Mouse (Mus musculus) embryonic facial prominence, embryonic 13.5 days (tissue): ENCODE measurements around the gene Cpne5. TPM values are rescaled to one million over a fixed set of nuclear protein-coding genes. Genes with fewer than 3 reads are reported as not detected.

Experiments
- ATAC-seq: fragments of 200-750 bp; cut with Nextera tagmentation; 2 replicates; pipeline ENCODE4 v1.8.0; 2017; ENCODE audit warnings: low read depth; ENCODE audit not compliant: insufficient number of reproducible peaks, insufficient read depth, low FRiP score, low TSS enrichment
- H3K27ac ChIP-seq: fragments of 300-500 bp; sonication (generic); 2 replicates; pipeline ENCODE4 v1.5.1; 2015; ENCODE audit warnings: moderate library complexity, mild to moderate bottlenecking, inconsistent platforms
- H3K27me3 ChIP-seq: fragments of 300-500 bp; sonication (generic); 2 replicates; pipeline ENCODE4 v1.6.1; 2015; ENCODE audit warnings: mild to moderate bottlenecking, inconsistent platforms
- H3K36me3 ChIP-seq: fragments of 300-500 bp; sonication (generic); 2 replicates; pipeline ENCODE4 v1.6.1; 2015; ENCODE audit warnings: mild to moderate bottlenecking, inconsistent platforms
- H3K4me1 ChIP-seq: fragments of 300-500 bp; sonication (generic); 2 replicates; pipeline ENCODE4 v1.6.1; 2015; ENCODE audit warnings: inconsistent platforms
- H3K4me2 ChIP-seq: fragments of 300-500 bp; sonication (generic); 2 replicates; pipeline ENCODE4 v1.6.1; 2015; ENCODE audit warnings: moderate library complexity, mild to moderate bottlenecking, inconsistent platforms
- H3K4me3 ChIP-seq: fragments of 300-500 bp; sonication (generic); 2 replicates; pipeline ENCODE4 v1.5.1; 2015; ENCODE audit warnings: mild to moderate bottlenecking, inconsistent platforms
- H3K9ac ChIP-seq: fragments of 300-500 bp; sonication (generic); 2 replicates; pipeline ENCODE4 v1.6.1; 2015; ENCODE audit warnings: mild to moderate bottlenecking, inconsistent platforms
- H3K9me3 ChIP-seq: fragments of 300-500 bp; sonication (generic); 2 replicates; pipeline ENCODE4 v1.6.1; 2016; ENCODE audit warnings: inconsistent platforms
- WGBS: fragments of 180-500 bp; shearing (Covaris S2); methylation state at CpG from one replicate; pipeline ENCODE4 v1.1.7; 2015; ENCODE audit warnings: mixed read lengths; 5-methylcytosine and 5-hydroxymethylcytosine counted together
- polyA plus RNA-seq: library from polyadenylated mRNA; unstranded; fragments of >200 nt; fragmentation: Nextera tagmentation; extraction: Ambion mirVana; gene quantifications from 2 replicates; pipeline ENCODE4 v1.2.1, GENCODE M21; 2015

The Cpne5 gene
- polyA plus RNA-seq, 1 experiment from 2014 or later, result 36.0 TPM

DNA sequence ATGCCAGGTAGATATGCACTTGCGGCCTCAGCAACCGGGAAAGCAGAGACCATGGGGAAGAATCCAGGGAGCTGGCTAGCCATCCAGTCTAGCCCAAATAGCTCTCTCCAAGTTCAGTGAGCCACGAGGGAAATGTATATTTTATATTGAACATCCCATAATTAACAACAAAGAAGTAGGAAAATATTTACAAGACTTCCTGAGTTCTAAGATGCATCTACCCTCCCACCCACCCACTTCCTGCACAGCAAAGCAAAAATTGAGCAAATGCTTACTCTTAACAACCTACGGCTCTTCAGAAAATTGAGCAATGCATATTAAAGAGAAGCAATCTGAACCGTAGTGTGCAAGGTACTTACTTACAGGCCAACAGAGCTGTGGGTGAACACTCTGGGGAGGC, 26.8 kb upstream of the Cpne5 start:
- Histone ChIP-seq H3K4me3 (peak overlapping the region; percentile 86; the same call in 1 of the 2 replicates), H3K27ac (peak overlapping the region; percentile 99), H3K9ac (peak overlapping the region; percentile 89), H3K4me2 (peak overlapping the region; percentile 76), H3K27me3 (no peaks in the 10 kb centered on the region), H3K9me3 (no peaks in the 10 kb centered on the region), H3K36me3 (peaks cover 21% of the 10 kb centered on the region), H3K4me1 (peaks cover 46% of the 10 kb centered on the region)
- no peak for ATAC-seq
- WGBS, result 88% methylated on average over 5 of the region's 5 CpGs

DNA sequence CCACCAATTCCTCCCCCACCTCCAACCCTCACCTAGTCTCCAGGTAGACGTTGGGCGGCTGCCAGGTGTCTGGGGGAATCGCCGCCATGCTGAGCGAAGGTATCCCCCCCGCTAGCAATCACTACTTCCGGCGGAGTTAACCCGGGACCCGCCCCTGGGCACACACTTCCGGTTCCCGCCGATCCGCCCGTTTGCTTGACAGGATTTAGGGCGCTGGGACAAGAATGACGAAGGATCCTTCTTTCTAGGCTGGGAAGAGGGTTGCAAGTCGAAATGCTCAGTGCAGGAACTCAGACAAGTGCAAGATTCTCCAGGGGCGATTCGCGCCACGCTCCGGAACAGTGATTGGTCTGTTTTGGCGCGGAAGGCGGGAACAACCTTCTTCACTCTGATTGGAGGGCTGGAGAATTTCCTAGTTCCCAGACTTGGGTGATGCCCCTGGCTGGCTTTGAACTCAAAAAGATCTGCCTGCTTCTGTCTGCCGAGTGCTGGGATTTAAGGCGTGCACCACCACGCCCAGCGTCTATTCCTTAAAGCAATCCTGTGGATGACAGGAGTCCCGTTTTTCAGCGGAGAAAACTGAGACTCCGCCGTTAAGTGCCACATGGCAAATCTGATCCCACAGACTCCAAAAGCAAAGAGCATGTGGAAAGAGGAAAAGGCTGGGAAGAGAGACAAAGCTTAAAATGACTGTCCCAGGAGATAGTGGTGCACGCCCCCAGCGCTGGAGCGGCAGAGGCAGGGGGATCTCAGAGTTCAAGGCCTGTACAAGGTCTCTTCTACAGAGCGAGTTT, 26.1 kb upstream of the Cpne5 start, which contains the start of gene Ppil1:
Gene Ppil1, minus strand, starts transcription at position 347 of the 794 bp plus-strand sequence.
- peak within 1 kb of the TSS; percentile 76 for H3K4me2 ChIP-seq
- H3K4me3 ChIP-seq, result peak within 1 kb of the TSS; percentile 86
- peaks cover 43% of the 10 kb centered on the region for H3K4me1 ChIP-seq
- H3K27me3 ChIP-seq, result no peaks in the 10 kb centered on the region
- no peaks in the 10 kb centered on the region for H3K9me3 ChIP-seq
- peak within 1 kb of the TSS; percentile 99 for H3K27ac ChIP-seq
- 6% methylated on average over 38 of the region's 38 CpGs for whole genome bisulfite sequencing
- H3K36me3 ChIP-seq, result peaks cover 24% of the 10 kb centered on the region
- no peak for ATAC-seq
- H3K9ac ChIP-seq, result peak within 1 kb of the TSS; percentile 89

GRCm38 (mm10) chr17:29263417-29263816, 25.4 kb upstream of the Cpne5 start:
- Histone ChIP-seq H3K4me1 (peaks cover 43% of the 10 kb centered on the region), H3K36me3 (peaks cover 31% of the 10 kb centered on the region), H3K4me2 (peak overlapping the region; percentile 76), H3K9me3 (no peaks in the 10 kb centered on the region), H3K27me3 (no peaks in the 10 kb centered on the region), H3K27ac (peak overlapping the region; percentile 99), H3K4me3 (peak overlapping the region; percentile 86), H3K9ac (peak overlapping the region; percentile 89)
- under 1% methylated on average over 14 of the region's 14 CpGs for WGBS
- ATAC-seq, result no peak

DNA sequence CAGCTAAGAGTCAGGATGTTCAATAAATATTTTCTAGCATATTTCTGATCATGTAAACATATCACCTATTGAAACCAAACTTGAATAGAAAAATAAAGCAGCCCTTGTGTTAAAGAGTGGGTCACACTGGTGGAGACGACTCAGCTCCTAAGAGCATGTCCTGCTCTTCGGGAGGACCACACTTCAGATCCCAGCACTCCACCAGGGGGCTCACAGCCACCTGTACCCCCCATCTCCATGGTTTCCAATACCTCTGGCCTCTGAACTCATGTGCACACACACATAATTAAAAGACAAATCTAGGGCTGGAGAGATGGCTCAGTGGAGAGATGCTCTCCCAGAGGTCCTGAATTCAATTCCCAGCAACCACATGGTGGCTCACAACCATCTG, 24.3 kb upstream of the Cpne5 start:
- 57% methylated on average over 2 of the region's 2 CpGs for WGBS
- no peak for ATAC-seq
- Histone ChIP-seq H3K4me1 (peaks cover 38% of the 10 kb centered on the region), H3K36me3 (peaks cover 42% of the 10 kb centered on the region), H3K4me2 (peak overlapping the region; percentile 76), H3K27me3 (no peaks in the 10 kb centered on the region), H3K9ac (peak overlapping the region; percentile 89), H3K4me3 (peak overlapping the region; percentile 86; the same call in 1 of the 2 replicates), H3K9me3 (no peaks in the 10 kb centered on the region), H3K27ac (no peak overlapping the region)

GRCm38 (mm10) chr17:29261603-29262258, 23.8 kb upstream of the Cpne5 start:
- H3K36me3 ChIP-seq, result peaks cover 47% of the 10 kb centered on the region
- no peak for ATAC-seq
- no peak overlapping the region for H3K27ac ChIP-seq
- H3K4me2 ChIP-seq, result peak overlapping the region; percentile 76
- peaks cover 38% of the 10 kb centered on the region for H3K4me1 ChIP-seq
- H3K9ac ChIP-seq, result no peak overlapping the region; the same call in 1 of the 2 replicates
- H3K27me3 ChIP-seq, result no peaks in the 10 kb centered on the region
- H3K9me3 ChIP-seq, result no peaks in the 10 kb centered on the region
- peak overlapping the region; percentile 11; the same call in 1 of the 2 replicates for H3K4me3 ChIP-seq
- 93% methylated on average over 22 of the region's 22 CpGs for WGBS

- no peak overlapping the region for H3K9ac ChIP-seq
- WGBS, result 89% methylated on average over 15 of the region's 15 CpGs
- peaks cover 43% of the 10 kb centered on the region for H3K4me1 ChIP-seq
- no peaks in the 10 kb centered on the region for H3K27me3 ChIP-seq
- no peak overlapping the region for H3K4me3 ChIP-seq
- H3K27ac ChIP-seq, result no peak overlapping the region
- ATAC-seq, result no peak
- no peaks in the 10 kb centered on the region for H3K9me3 ChIP-seq
- no peak overlapping the region for H3K4me2 ChIP-seq
- peaks cover 58% of the 10 kb centered on the region for H3K36me3 ChIP-seq
Observed at GRCm38 (mm10) chr17:29260501-29260900, 22.5 kb upstream of the Cpne5 start.

GRCm38 (mm10) chr17:29259489-29259888, 21.5 kb upstream of the Cpne5 start:
- WGBS, result 6% methylated on average over 3 of the region's 3 CpGs
- no peak overlapping the region for H3K27ac ChIP-seq
- peaks cover 66% of the 10 kb centered on the region for H3K36me3 ChIP-seq
- no peak overlapping the region for H3K4me2 ChIP-seq
- H3K4me3 ChIP-seq, result no peak overlapping the region
- H3K9me3 ChIP-seq, result no peaks in the 10 kb centered on the region
- no peak overlapping the region for H3K9ac ChIP-seq
- ATAC-seq, result no peak
- no peaks in the 10 kb centered on the region for H3K27me3 ChIP-seq
- H3K4me1 ChIP-seq, result peaks cover 40% of the 10 kb centered on the region

GRCm38 (mm10) chr17:29258921-29259320, 21.0 kb upstream of the Cpne5 start:
- 96% methylated on average over 2 of the region's 2 CpGs for WGBS
- H3K9me3 ChIP-seq, result no peaks in the 10 kb centered on the region
- H3K9ac ChIP-seq, result 0 out of 2 replicates have a peak overlapping the region, but pooled peaks have one; percentile 28
- H3K27me3 ChIP-seq, result no peaks in the 10 kb centered on the region
- no peak overlapping the region for H3K4me3 ChIP-seq
- H3K4me1 ChIP-seq, result peaks cover 36% of the 10 kb centered on the region
- H3K4me2 ChIP-seq, result no peak overlapping the region
- ATAC-seq, result no peak
- H3K36me3 ChIP-seq, result peaks cover 71% of the 10 kb centered on the region
- no peak overlapping the region for H3K27ac ChIP-seq

DNA sequence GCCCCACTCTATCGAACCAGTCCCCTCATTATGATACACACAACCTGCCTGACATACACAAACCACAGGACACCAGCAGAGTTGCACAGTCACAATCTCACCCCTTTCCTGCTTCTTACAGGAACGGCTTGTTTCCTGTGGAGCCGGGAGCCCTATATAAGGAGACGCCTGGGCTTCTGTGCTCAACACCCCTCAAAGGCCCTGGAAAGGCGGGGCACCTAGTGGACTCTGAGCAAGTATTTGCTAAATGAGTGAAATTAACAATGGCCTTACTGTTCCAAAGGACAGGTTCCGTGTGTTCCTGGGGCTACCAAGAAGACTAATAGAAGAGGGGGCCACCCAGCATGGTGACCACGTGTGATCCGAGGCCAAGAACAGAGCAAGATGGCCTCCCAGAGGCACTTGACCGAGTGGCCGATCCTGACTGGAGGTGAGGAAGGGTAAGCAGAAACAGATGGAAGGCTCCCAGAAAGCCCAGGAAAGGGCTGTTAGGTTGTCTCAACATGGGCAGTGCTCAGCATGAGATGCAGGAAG, 20.1 kb upstream of the Cpne5 start:
- peak overlapping the region; percentile 40; the same call in 1 of the 2 replicates for H3K9ac ChIP-seq
- no peak overlapping the region for H3K4me2 ChIP-seq
- H3K27me3 ChIP-seq, result no peaks in the 10 kb centered on the region
- no peak for ATAC-seq
- WGBS, result 70% methylated on average over 10 of the region's 10 CpGs
- no peaks in the 10 kb centered on the region for H3K9me3 ChIP-seq
- peaks cover 35% of the 10 kb centered on the region for H3K4me1 ChIP-seq
- H3K36me3 ChIP-seq, result peaks cover 74% of the 10 kb centered on the region
- no peak overlapping the region for H3K4me3 ChIP-seq
- H3K27ac ChIP-seq, result no peak overlapping the region

- Histone ChIP-seq H3K27me3 (no peaks in the 10 kb centered on the region), H3K36me3 (peaks cover 80% of the 10 kb centered on the region), H3K4me2 (no peak overlapping the region), H3K9ac (0 out of 2 replicates have a peak overlapping the region, but pooled peaks have one; percentile 6), H3K4me3 (no peak overlapping the region), H3K27ac (no peak overlapping the region), H3K9me3 (no peaks in the 10 kb centered on the region), H3K4me1 (peaks cover 30% of the 10 kb centered on the region)
- no peak for ATAC-seq
- 92% methylated on average over 10 of the region's 10 CpGs for WGBS
Observed at GRCm38 (mm10) chr17:29257001-29257511, 19.1 kb upstream of the Cpne5 start.

GRCm38 (mm10) chr17:29256507-29256906, 18.5 kb upstream of the Cpne5 start:
- H3K36me3 ChIP-seq, result peaks cover 82% of the 10 kb centered on the region
- no peak overlapping the region for H3K27ac ChIP-seq
- no peaks in the 10 kb centered on the region for H3K27me3 ChIP-seq

More at GRCm38 (mm10) chr17:29256507-29256906, 18.5 kb upstream of the Cpne5 start:
- 85% methylated on average over 6 of the region's 6 CpGs for WGBS
- no peaks in the 10 kb centered on the region for H3K9me3 ChIP-seq
- no peak overlapping the region for H3K4me3 ChIP-seq
- H3K9ac ChIP-seq, result peak overlapping the region; percentile 49
- no peak overlapping the region for H3K4me2 ChIP-seq
- no peak for ATAC-seq
- peaks cover 29% of the 10 kb centered on the region for H3K4me1 ChIP-seq
